In genomic region chr6:67056108-67056888, GRCm38 (mm10) we compare ENCODE assay signal across 14 mouse cellular contexts. TPM values are rescaled to one million over a fixed set of nuclear protein-coding genes. Genes with fewer than 3 reads are reported as not detected.
DNase-seq lines count a peak whose midpoint lies in the region; ATAC-seq and TF ChIP-seq lines count a peak whose summit lies in the region.
"Had no signal": no experiment of that assay in that cellular context is flagged by ENCODE, and none has a peak within 500 bp of the region (broad histone marks: within the 10 kb centered on the region; RNA-seq: fewer than 3 reads in every experiment).

No protein-coding gene starts in this region.

- 45% methylated on average over 15 of the region's 15 CpGs for WGBS in liver, embryonic 14.5 days (ENCODE audit: insufficient replicate concordance)
- 48% methylated on average over 15 of the region's 15 CpGs for WGBS in stomach, postnatal 0 days
- WGBS in hindbrain, postnatal 0 days: 81% methylated on average over 15 of the region's 15 CpGs

- no peak overlapping the region for H3K4me3 ChIP-seq in liver, embryonic 14.5 days (ENCODE audit: insufficient read depth in 1 of 2, low read depth in 2 of 2, low read length in 2 of 2)
- no peak overlapping the region for H3K4me3 ChIP-seq in stomach, postnatal 0 days (ENCODE audit: low read depth, low read length)
- no peak overlapping the region for H3K4me3 ChIP-seq in hindbrain, postnatal 0 days (ENCODE audit: low read length)
- H3K4me3 ChIP-seq: heart, embryonic 12.5 days; hindbrain, embryonic 15.5 days; midbrain, embryonic 12.5 days; neural tube, embryonic 13.5 days had no signal

- ATAC-seq in activated CD4-positive, CD25-positive, alpha-beta regulatory T cell, adult 4 months: peak; percentile 83
- ATAC-seq in liver, embryonic 14.5 days (ENCODE audit: insufficient read depth): no peak
- no peak for ATAC-seq in stomach, postnatal 0 days (ENCODE audit: low FRiP score, low TSS enrichment)
- ATAC-seq in hindbrain, postnatal 0 days: no peak

- no peaks in the 10 kb centered on the region for H3K9me3 ChIP-seq in liver, embryonic 14.5 days (ENCODE audit: control insufficient read depth, low read length)
- no peaks in the 10 kb centered on the region for H3K9me3 ChIP-seq in stomach, postnatal 0 days (ENCODE audit: control insufficient read depth, low read length)
- H3K9me3 ChIP-seq in hindbrain, postnatal 0 days (ENCODE audit: low read length): no peaks in the 10 kb centered on the region
- H3K9me3 ChIP-seq: heart, embryonic 12.5 days; hindbrain, embryonic 15.5 days; midbrain, embryonic 12.5 days; neural tube, embryonic 13.5 days had no signal

- H3K36me3 ChIP-seq in liver, embryonic 14.5 days (replicated peaks; ENCODE audit: control insufficient read depth, insufficient read depth, low read depth): no peaks in the 10 kb centered on the region
- H3K36me3 ChIP-seq in stomach, postnatal 0 days (ENCODE audit: control insufficient read depth, insufficient read depth, low read length): no peaks in the 10 kb centered on the region
- H3K36me3 ChIP-seq in hindbrain, postnatal 0 days (ENCODE audit: insufficient read depth, low read length): no peaks in the 10 kb centered on the region
- H3K36me3 ChIP-seq: heart, embryonic 12.5 days; hindbrain, embryonic 15.5 days; midbrain, embryonic 12.5 days; neural tube, embryonic 13.5 days had no signal

- TF ChIP-seq EP300 in liver, embryonic 14.5 days (IDR thresholded peaks at IDR 0.05; ENCODE audit: low read depth): no peak
- TF ChIP-seq EP300 in stomach, postnatal 0 days (optimal IDR thresholded peaks at IDR 0.05): no peak

- H3K27me3 ChIP-seq in liver, embryonic 14.5 days (ENCODE audit: control insufficient read depth, insufficient read depth, low read length): no peaks in the 10 kb centered on the region
- H3K27me3 ChIP-seq in stomach, postnatal 0 days (ENCODE audit: control insufficient read depth, insufficient read depth, low read length): no peaks in the 10 kb centered on the region
- H3K27me3 ChIP-seq in hindbrain, postnatal 0 days (ENCODE audit: insufficient read depth, low read length): no peaks in the 10 kb centered on the region
- H3K27me3 ChIP-seq: heart, embryonic 12.5 days; hindbrain, embryonic 15.5 days; midbrain, embryonic 12.5 days; neural tube, embryonic 13.5 days had no signal

- DNase-seq in thymus, postnatal 4 days: peak; percentile 23
- no peak for DNase-seq in thymus, adult 18-20 months
- DNase-seq in liver, embryonic 14.5 days (ENCODE audit: low read depth in 3 of 3, low spot score in 3 of 3): no peak
- DNase-seq in stomach, postnatal 0 days (ENCODE audit: low spot score): no peak
- no peak for DNase-seq in frontal cortex, postnatal 25 days (ENCODE audit: low spot score in 2 of 2)
- no peak for DNase-seq in gastrocnemius, postnatal 25 days
- no peak for DNase-seq in hindbrain, postnatal 0 days (ENCODE audit: low spot score)
- DNase-seq: adrenal gland, adult 8-10 months; kidney, postnatal 4 days had no signal

- H3K27ac ChIP-seq in liver, embryonic 14.5 days: peak overlapping the region; percentile 83; the same call in 1 of the 2 replicates
- H3K27ac ChIP-seq in stomach, postnatal 0 days (replicated peaks): no peak overlapping the region
- no peak overlapping the region for H3K27ac ChIP-seq in hindbrain, postnatal 0 days
- H3K27ac ChIP-seq: hindbrain, embryonic 15.5 days; midbrain, embryonic 12.5 days; neural tube, embryonic 13.5 days had no signal

- H3K4me2 ChIP-seq in liver, embryonic 14.5 days (ENCODE audit: low read depth): peak overlapping the region; percentile 34
- H3K4me2 ChIP-seq in stomach, postnatal 0 days (replicated peaks; ENCODE audit: low read depth): no peak overlapping the region
- H3K4me2 ChIP-seq in hindbrain, postnatal 0 days (ENCODE audit: low read depth, low read length): no peak overlapping the region
- H3K4me2 ChIP-seq: heart, embryonic 12.5 days; hindbrain, embryonic 15.5 days; midbrain, embryonic 12.5 days; neural tube, embryonic 13.5 days had no signal

- no peak for TF ChIP-seq CTCF in liver, embryonic 14.5 days (IDR thresholded peaks at IDR 0.05; ENCODE audit: low read depth)
- TF ChIP-seq CTCF in stomach, postnatal 0 days (IDR thresholded peaks at IDR 0.05; ENCODE audit: low read depth): peak; percentile 11; the same call in 1 of the 2 replicates
- no peak for TF ChIP-seq CTCF in hindbrain, postnatal 0 days (IDR thresholded peaks at IDR 0.05; ENCODE audit: low read depth)

- H3K4me1 ChIP-seq in liver, embryonic 14.5 days (replicated peaks; ENCODE audit: control insufficient read depth in 2 of 2, insufficient read depth in 2 of 2, low read length in 1 of 2): peaks cover 33 to 37% of the 10 kb centered on the region in 2 experiments
- no peaks in the 10 kb centered on the region for H3K4me1 ChIP-seq in stomach, postnatal 0 days (replicated peaks; ENCODE audit: control insufficient read depth, insufficient read depth)
- no peaks in the 10 kb centered on the region for H3K4me1 ChIP-seq in hindbrain, postnatal 0 days (ENCODE audit: insufficient read depth, low read length)
- H3K4me1 ChIP-seq: heart, embryonic 12.5 days; hindbrain, embryonic 15.5 days; midbrain, embryonic 12.5 days; neural tube, embryonic 13.5 days had no signal

- no peak overlapping the region; the same call in 1 of the 2 replicates for H3K9ac ChIP-seq in liver, embryonic 14.5 days (replicated peaks)
- H3K9ac ChIP-seq in stomach, postnatal 0 days (ENCODE audit: low read length): no peak overlapping the region
- no peak overlapping the region for H3K9ac ChIP-seq in hindbrain, postnatal 0 days (replicated peaks; ENCODE audit: low read length)
- H3K9ac ChIP-seq: heart, embryonic 12.5 days; hindbrain, embryonic 15.5 days; midbrain, embryonic 12.5 days; neural tube, embryonic 13.5 days had no signal

RNA-seq across cellular contexts. Expression of gene Gadd45a, which starts 19.0 kb away (rescaled TPM):
- 1 to 10 TPM; 4.1 to 5.6 TPM for polyA plus RNA-seq in activated CD4-positive, CD25-positive, alpha-beta regulatory T cell, adult 4 months (2017; shearing (Covaris generic))
- polyA plus RNA-seq in liver, embryonic 14.5 days (2012; rRNA removed): 70.1 and 90.4 TPM in 2 replicates
- polyA plus RNA-seq in liver, embryonic 14.5 days (2014; fragmentation: Nextera tagmentation; extraction: Ambion mirVana): 49.8 and 56.8 TPM in 2 replicates
- polyA plus RNA-seq in stomach, postnatal 0 days (2015; fragmentation: Nextera tagmentation; extraction: Ambion mirVana): 23.0 and 26.2 TPM in 2 replicates
- 10 to 100 TPM; 32.5 to 36.8 TPM for total RNA-seq in gastrocnemius, postnatal 25 days (2021)
- 7.9 and 14.9 TPM in 2 replicates for total RNA-seq in hindbrain, postnatal 0 days (2014; rRNA removed)
- 16.2 and 16.9 TPM in 2 replicates for polyA plus RNA-seq in hindbrain, postnatal 0 days (2015; fragmentation: Nextera tagmentation; extraction: Ambion mirVana)
